Mouse (Mus musculus) liver (tissue): ENCODE measurements around the gene Timeless.
A peak's percentile ranks its signal among the peaks of the same experiment; 100 is the strongest.
"Not testable (repeated sequence)": the region's sequence is repeated elsewhere in the genome, so short reads cannot be mapped to it uniquely, and the experiment has no call there.

Experiments
- DNase-seq: peaks from one replicate; pipeline ENCODE4 v3.0.0-alpha.2; 2020; ENCODE audit warnings: mixed read lengths

Gene Timeless

DNA sequence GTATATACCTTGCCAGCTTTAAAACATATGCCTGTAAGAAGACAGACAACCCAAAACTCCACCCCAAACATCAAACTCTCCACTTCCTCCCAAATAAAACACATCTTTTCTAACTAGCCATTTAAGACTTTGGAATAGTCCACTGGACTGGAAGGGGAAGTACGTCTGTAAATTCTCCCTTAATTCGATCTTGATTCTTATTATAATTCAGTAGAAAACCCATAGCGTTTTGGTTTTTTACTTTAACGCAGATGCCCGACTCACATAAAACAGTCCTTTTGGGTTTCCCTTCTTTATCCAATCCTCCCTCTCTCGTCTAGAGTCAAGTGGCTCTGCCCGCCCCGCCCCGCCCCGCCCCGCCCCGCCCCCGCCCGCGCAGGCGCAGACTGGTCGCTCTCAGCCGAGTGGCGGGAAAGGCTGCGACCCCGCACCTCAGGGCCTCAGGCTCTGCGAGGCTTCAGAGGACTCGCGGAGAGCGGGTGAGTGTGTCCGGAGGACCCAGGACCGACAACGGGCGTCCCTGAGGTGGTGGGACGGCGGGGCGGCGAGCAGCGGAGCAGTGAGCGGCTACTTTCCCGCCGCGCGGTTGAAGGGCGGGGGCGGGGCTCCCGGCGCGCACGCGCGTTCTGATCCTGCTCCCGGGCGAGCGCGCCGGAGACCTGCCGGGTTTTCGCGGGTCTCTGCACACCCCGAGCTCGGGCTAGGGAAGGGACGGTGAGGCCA is at the start of gene Timeless:
Timeless (plus strand) TSS at position 369 of the 723 bp plus-strand sequence.
- peak; percentile 90 for DNase-seq

DNA sequence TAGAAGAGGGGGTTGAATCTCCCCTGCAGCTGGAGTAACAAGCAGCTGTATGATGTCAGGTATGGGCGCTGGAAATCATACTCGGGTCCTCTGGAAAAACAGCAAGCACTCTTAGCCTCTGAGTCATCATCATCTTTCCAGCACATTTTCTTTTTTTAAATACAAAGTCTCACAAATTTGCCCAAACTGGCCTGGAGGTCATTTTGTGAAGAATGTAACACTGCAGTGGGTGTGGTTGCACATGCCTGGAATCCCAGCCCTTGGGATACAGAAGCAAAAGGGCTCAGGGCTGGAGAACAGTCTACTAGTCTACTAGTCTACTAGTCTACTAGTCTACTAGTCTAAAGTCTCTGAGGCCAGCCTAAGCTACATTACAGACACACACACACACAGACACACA is 47.6 kb upstream of the Timeless start:
- DNase-seq, result no peak

DNA sequence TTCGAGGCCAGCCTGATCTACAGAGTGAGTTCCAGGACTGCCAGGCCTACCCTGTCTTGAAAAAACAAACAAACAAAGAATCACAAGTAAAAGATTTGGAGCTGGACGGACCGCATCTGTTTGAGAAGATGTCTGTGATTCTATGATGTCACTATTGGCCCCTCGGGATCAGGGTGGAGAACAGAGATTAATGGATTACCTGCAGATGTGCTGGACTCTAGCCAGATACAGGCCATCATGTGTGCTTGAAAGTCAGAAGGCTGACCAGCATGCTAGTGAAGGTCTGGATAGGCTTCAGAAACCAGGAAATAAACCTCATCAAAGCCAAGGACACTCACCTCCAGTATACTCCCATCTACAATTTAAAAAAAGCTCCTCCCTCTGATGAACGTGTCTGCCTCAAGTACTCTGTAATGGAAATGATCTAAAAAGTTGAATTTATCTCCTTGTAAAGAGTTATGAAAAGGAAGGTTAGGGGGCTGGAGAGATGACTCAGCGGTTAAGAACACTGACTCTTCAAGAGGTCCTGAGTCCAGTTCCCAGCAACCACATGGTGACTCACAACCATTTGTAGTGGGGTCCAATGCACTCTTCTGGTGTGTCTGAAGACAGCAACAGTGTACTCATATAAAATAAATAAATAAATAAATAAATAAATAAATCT is 46.5 kb upstream of the Timeless start:
- DNase-seq, result no peak

DNA sequence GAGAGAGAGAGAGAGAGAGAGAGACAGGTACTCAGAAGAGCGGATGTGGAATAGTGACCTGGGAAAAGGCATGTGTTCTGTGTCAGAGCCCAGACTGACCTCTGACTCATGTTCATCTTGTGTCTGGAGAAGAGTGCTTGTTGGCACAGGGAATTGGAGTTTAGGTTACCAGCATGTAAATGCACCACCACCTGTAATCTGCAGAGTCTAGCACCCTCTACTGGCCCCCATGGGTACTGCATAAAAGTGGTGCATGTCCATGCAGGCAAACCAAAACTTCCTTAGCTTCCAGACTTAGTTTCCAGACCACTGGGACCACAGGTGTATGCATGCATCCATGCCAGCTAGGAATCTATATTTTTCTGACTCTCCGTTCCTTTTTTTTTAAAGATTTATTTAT is 45.9 kb upstream of the Timeless start:
- peak; percentile 94 for DNase-seq

DNA sequence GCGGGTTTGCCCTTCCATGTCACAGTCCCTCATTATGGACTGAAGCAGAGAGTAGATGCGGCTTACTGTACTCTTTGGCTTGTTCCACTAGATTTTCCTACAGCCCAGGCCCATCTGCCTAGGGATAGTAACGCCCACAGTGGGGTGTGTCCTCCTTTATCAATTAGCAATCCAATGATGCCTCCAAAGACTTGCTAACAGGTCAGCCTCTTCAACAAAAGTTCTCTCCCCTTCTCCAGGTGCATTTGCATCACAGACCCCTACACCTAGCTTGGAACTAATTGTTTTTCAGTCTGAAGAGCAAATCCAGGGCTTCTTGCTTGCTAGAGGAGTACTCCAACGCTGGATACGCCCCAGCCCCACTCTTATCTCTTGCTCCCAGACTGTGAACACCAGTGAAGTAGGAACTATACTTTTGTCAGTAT is 44.7 kb upstream of the Timeless start:
- DNase-seq, result peak; percentile 77

DNA sequence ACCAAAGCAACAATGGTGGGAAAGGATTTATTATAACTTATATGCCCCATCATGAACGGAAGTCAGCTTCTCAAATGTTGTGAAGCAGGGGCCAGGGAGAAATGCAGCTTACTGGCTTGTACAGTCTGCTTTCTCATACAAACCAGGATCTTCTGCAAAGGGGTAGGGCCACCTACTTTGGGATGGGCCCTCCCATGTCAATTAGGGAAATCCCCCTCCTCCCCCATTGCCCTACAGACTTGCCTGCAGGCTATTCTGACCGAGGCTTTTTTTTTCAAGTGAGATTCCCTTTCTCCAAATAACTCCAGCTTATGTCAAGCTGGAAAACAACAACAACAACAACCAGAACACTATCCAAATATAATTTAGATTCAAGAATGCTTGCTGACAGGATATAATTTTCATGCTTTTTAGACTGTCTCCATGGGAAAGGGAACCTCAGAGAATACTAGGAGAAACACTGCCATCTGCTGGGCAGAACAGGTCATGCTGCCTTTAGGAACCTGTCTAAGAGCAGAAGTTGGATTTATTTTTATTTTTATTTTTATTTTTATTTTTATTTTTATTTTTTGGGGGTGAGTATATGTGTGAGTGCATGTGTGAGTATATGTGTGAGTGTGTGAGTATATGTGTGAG is 43.5 kb upstream of the Timeless start:
- DNase-seq, result peak; percentile 83

DNA sequence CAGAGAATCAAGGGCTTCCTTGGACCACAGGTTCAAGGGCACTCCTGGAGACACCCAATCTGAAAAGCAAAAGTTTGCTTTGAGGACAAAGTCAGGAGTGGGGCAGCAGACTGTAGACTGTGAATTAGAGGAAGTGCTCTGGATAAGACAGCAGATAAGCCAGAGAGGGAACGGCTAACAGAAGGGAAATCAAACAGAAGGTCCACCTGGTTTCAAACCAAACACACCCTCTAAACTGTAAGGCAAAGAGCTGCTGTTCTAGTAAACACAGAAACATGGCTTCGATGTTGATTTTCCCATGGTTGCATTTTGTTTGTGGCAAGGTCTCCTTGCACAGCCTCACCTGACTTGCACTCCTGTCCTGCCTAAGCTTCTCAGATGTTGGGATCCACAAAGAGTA is 40.4 kb upstream of the Timeless start:
- no peak for DNase-seq

DNA sequence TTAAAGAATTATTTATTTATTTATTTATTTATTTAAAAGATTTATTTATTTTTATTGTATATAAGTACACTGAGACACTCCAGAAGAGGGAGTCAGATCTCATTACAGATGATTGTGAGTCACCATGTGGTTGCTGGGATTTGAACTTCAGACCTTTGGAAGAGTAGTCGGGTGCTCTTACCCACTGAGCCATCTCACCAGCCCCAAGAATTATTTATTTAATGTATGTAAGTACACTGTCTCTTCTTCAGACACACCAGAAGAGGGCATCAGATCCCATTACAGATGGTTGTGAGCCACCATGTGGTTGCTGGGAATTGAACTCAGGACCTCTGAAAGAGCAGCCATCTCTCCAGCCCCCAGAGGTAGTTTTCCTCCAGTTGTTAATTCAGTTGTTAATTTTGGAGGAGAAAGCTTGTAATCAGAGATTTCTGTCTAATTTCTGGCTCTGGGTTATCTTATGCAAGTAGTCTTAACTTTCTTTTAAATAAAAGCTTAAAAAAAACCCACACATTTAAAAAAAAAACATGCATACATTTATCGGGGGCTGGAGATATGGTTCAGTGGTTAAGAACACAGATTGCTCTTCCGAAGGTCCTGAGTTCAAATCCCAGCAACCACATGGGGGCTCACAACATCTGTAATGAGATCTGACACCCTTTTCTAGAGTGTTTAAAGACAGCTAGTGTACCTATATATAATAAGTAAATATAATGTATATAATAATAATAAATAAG is 39.7 kb upstream of the Timeless start:
- DNase-seq, result not testable (repeated sequence)

DNA sequence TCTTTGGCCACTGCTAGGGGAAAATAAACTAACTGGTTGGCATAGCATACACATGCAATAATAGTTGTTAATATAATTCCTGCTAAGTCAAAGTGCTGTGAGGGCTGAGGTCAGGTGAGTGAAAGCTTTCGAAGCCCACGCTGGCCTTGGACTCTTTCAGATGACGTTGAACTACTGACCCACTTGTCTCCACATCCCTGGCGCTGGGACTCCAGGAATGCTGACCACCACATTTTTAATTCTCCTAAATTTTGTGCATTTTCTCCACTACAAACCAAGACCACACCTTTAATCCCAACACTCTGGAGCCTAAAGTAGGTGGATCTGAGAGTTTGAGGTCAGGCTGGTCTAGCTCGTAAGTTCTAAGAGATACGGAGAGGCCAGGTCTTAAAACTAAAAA is 38.8 kb upstream of the Timeless start:
- no peak for DNase-seq

DNA sequence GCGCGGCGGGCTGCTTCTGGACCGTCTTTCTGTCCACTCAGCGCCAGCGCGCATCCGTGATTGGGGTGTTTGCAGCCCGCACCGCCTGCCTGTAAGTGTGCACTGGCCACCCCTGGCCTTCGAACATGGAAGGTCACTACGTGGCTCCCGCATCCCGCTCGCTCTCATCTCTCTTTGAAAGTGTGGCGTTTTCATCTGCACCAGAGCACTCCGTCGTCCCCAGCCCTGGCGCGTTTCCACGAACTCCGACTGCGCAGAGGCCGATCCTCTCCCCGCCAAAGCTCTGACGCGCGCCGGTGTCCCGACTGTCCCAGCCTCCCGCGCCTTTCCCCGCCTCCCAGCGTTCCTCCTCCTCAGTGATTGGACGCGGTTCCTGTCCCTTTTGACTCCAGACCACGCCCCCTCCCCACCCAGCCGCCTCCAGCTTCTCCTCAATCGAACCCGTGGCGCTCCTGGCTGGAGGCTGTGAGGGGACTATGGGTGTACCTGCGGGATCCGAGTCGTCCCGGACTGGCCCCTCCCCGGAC is 37.8 kb upstream of the Timeless start, which contains the start of gene Gls2:
Gls2 (plus strand) TSS at position 434 of the 527 bp plus-strand sequence.
- DNase-seq, result peak; percentile 98

DNA sequence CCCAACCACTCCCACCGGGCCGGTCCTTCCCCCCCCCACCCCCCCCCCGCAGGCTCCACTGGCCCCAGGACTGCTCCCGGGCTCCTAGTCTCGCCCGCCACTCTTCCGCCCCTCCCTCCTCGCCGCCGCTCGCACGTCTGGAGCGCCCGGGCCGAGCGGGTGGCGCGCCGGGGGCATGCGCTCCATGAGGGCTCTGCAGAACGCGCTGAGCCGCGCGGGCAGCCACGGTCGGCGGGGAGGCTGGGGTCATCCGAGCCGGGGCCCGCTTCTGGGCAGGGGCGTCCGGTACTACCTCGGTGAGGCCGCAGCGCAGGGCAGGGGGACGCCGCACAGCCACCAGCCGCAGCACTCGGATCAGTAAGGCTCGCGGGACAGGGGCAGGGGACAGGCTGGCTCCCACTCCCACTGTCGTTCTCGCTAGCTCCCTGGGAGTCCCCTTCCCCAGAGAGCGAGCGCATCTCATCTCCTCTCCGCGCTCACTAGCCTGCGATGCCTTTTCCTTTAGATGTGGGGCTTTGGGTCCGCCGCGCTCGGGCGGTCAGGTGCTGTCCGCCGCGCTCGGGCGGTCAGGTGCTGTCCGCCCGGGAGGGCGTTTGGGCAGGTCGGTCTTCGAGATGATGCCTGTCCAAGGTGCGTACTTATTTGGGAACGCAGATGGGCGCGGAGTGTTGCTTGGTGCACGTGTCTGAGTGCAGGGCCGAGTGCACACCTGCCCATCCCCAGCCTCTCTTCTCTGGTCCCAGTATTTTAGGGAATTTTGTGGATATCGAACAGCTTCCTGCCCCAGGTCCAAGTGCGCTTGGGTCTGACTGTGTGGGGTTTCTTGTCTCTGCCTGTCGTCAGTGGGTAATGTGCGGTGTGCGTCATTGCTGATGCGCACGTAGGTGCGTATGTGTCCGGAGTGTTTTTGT is 37.1 kb upstream of the Timeless start:
- DNase-seq, result no peak

DNA sequence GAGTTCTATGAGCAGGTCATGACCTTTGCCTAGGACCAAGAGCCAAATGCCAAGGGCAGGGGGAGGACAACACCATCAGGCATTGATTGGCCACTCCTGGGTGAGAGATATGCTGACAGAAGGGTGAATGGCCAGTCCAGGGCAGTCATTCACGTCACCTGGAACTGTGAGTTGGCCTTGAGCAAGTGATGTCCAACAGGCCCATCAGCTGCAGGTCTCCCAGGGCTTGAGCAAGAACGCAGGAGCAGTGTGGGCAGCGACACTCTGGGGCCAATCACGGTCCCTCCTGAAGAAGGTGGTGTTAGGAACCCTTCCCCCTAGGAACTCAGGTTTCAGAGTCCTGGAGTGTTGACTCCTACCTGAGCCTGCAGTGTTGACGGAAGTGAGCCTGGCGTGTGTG is 30.0 kb upstream of the Timeless start:
- no peak for DNase-seq

DNA sequence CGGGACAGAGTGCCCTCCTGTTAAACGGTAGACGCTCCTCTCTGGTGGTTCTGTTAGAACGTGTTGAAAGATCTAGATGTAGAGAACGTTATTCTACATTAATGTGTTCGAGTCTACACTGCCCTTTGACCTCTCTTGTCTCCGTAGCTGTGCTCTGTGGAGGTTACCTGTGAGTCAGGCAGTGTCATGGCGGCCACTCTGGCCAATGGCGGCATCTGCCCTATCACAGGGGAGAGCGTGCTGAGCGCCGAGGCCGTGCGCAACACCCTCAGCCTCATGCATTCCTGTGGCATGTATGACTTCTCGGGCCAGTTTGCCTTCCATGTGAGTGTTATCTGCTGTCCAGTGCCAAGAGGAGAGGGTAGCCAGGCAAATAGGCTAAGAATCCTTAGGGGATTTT is 26.9 kb upstream of the Timeless start:
- no peak for DNase-seq

DNA sequence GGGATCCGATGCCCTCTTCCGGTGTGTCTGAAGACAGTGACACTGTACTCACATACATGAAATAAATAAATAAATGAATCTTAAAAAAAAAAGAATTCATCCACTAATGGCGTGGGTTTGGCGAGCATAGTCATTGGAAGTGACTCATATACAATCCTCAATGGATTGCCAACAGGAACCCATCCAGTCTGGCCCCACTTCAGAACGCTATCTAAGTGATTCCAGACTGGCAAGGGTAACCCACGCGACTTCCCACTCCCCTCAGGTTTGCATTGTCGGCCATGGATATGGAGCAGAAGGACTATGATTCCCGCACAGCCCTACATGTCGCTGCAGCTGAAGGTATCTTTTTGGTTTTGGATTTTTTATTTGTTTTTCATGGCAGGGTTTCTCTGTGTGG is 23.5 kb upstream of the Timeless start:
- DNase-seq, result no peak

DNA sequence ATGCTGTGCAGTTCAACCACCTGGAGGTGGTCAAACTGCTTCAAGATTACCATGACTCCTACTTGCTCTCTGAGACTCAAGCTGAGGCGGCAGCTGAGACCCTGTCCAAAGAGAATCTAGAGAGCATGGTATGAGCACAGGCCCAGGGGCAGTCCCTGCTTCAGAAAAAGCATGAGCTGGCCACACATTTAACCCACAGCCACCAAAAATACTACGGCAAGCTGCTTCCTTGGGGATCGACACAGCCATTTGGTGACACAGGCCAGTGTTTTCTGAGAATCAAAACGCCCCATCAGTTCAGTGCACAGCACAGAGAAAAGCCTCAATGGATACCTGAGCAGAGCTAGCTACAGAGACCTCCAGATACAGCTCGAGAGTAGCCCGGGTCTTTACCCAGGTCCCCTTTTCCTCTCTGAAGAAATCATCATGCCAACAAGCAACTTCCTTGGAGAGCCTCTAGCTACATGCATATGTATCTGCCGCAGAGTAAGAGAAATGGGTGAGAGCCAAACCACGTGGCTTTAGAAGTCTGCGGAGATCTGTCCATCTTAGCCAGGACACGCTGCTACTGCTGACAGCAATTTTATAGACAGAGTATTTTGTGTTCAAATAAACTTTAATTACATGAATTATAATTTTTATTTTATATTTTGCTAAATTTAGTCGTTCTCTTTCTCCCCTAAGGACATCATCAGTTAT is 22.4 kb upstream of the Timeless start:
- no peak for DNase-seq

DNA sequence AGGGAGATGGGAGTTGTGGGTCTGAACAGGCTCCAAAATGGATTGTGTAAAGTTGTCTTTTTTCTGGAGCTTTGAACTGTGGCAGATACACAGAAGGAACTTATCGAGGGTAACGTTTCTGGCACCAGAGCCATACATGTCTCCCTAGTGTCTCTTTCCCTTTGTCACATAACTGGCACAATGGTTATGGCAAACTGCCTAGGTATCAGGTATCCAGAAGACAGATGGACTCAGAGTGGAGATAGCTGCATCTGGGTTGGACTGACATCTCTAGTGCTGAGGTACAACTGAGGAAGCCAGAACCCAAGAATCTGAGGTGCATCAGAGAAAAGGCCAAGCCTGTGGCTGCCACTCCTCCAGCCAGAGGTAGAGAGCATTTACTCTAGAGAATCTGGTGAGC is 21.7 kb upstream of the Timeless start:
- no peak for DNase-seq

DNA sequence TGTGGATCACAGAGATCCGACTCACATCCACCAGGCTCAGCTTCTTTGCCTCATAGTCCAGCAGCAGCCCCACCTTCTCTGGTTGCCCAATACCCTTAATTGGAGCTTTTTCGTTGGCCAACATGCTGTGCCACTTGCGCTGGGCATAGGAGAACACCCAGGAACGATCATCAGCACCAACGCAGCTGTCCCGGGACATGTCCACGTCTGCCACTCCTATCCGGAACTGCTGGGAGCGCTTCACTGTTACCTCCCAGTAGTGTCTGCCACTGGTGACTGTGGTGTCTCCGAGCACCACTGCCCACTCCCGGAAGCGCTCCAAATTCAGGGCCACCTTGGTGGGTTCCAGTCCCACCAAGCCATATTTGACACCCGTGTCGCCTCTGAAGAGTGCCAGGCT is 20.9 kb upstream of the Timeless start:
- peak; percentile 18 for DNase-seq

DNA sequence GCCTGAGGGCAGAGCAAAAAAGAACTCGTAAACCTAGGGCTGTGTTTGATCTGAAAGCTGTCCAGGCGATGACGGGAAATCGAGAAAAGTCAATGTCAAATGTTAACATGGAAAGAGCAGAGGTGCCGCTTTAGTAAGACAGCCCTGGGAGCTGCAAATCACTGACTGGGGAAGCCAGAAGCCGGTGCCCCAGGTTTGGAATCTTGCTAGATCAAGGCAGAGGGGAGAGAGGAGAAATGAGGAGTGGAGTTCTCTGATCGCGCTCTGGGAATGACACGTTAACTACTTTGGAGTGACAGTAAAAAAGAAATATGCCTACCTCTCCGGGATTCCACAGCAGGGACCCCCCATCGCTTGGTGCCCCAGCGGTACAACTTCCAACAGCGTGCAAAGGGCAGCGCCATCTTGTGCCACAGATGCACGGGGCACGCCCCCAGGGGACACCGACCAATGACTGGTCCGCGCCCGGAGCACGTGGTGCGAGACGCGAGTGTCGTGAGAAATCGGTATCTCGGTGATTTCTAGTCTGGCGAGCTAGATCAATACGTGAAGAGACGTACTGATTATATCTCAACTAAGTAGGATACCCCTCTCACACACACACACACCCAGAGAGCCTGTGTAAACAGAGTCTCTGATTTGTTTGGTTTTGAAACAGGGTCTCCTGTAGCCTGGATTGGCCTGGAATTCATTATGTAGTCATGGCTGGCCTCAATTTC is 20.3 kb upstream of the Timeless start, which contains the start of gene Spryd4:
Spryd4 (minus strand) TSS at position 418 of the 719 bp plus-strand sequence.
- DNase-seq, result peak; percentile 92

DNA sequence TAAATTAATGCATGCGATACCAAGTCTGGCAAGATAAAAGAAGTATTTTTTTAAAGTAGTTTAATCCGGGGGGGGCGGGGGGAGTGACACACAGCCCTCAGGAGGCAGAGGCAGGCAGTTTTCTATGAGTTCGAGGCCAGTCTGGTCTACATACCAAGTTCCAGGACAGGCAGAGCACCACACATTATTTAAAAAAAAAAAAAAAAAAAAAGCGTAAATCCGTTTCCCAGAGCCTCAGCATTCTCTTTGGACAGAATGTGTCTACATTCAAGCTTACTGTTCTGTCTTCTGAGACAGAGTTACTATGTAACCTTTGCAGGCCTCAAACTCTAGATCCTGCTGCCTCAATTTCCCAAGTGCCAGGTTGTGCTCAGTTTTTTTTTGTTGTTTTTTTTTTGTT is 19.7 kb upstream of the Timeless start:
- DNase-seq, result no peak

DNA sequence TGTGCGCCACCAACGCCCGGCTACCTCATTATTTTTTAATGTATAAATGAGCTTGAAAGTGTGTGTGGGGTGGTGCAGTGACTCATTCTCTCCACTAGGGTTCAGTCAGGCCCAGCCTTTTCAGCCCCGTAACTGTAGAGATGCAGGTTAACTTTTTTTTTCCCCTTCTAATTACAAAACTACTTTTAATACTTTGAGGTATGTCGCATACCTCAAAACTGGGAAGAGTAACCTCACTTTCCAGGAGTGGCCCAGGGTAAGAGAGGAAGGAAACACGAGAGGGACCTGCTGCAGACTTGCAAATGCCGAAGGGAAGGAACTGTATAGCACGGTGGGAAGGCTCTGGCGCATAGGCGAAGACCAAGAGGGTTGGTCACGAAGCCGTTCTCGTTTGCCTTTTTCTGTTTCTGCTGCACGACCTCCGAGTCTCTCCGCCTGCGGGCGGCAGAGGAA is 19.0 kb upstream of the Timeless start:
- DNase-seq, result peak; percentile 70
